Mouse (Mus musculus): ENCODE measurements around the gene Ncor2.

DNA sequence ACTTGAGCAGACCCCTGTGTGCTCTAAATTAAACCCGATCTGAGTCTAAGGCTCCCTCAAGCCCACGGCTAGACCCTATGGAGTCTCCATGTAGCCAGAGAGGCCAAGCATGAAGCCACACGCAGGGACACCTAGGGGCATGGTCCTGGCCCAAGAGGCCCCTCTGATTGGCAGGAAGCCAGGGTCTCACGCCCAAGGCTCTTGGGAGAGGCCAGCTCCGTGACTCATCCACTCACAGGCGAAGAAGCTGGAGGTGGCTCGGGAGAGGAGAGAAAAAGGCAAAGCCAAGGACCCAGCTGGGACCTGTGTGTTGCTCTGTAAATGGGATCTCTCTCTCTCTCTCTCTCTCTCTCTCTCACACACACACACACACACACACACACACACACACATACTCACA lies 44.6 kb downstream of the Ncor2 start:
- TF ChIP-seq EP300 (IDR thresholded peaks at IDR 0.05; ENCODE audit: low read depth) (no peak), CTCF (IDR thresholded peaks at IDR 0.05; ENCODE audit: low read depth) (no peak)

All from liver, embryonic 14.5 days (tissue).